Mouse (Mus musculus): ENCODE data around the gene Osbp.

DNA sequence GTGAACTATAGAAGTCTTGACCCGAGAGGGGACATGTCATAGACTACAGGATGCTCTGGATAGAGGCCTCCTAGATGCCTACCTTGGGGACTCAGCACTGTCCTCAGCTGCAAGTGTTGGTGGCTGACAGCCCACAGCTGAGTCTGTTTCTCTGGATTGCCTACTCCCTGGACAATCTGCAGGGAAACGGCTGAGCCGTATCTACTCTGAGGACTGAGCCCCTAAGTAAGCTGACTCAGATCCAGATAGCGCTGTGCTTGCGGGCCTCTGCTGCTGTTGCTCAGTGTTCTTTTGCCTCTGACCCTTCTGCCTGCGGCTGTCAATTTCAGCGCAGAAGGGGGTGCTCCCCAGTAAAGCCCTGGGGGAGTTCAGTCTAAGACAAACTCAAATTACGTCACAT is 7.9 kb upstream of the Osbp start:
- TF ChIP-seq CTCF (IDR thresholded peaks at IDR 0.05; ENCODE audit: control insufficient read depth, insufficient read depth, insufficient replicate concordance, low read depth, low read length) (no peak), POLR2A (IDR thresholded peaks at IDR 0.05; ENCODE audit: control insufficient read depth, low read depth, low read length) (no peak)
